Mouse (Mus musculus) cerebellum, adult 8-10 months (tissue): ENCODE results near the gene Apol7c.
"Not testable (repeated sequence)": the region's sequence is repeated elsewhere in the genome, so short reads cannot be mapped to it uniquely, and the experiment has no call there.

Source experiments
- DNase-seq: peaks from one replicate; pipeline ENCODE4 v3.0.0; 2022

Gene Apol7c

GRCm38 (mm10) chr15:77533216-77533615 is at the start of gene Apol7c:
TSS of gene Apol7c (minus strand) at chr15:77533316.
- no peak for DNase-seq

GRCm38 (mm10) chr15:77581681-77582080 is 48.6 kb upstream of the Apol7c start:
- no peak for DNase-seq

- DNase-seq, result no peak
Measured at GRCm38 (mm10) chr15:77579311-77579710, 46.2 kb upstream of the Apol7c start.

GRCm38 (mm10) chr15:77578801-77579200 is 45.7 kb upstream of the Apol7c start:
- no peak for DNase-seq

DNA sequence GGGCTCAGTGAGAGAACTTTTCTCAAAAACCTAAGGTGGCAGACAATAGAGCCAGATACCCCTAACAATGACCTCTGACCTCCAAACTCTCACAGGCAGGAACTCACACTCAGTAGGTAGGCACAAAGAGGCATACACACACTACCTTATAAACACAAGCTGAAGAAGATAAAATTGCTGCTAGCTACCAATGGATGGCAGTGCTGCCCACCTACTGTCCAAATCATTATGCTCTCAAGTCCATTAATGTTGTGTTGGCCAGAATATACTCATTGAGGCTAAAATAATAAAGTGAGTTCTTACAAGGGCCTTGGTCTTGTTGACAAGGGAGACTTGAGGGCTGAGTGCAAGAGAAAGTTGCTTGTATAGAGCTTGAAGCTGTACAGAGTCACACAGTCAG is 30.1 kb upstream of the Apol7c start:
- DNase-seq, result no peak

DNA sequence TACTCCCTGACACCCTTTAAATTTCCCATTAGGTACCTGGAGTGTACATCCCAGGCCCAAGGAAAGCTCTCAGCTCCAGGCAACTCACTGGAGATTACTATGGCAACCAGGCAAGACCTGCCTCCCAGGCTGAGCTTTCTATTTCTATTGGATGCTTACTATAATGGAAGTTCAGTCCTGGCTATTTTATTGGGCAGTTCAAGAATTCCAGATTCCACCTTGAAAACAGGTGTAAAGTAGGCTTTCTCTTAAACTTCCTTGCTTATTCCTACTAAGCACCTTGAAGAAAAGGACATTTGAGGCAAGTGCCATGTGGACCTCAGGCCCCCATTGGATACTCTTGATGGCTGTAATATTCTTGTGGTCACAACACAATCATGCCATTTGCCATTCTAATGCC is 28.7 kb upstream of the Apol7c start, which contains the start of gene 1700025B11Rik:
Gene 1700025B11Rik, minus strand, starts transcription at position 101 of the 400 bp plus-strand sequence.
- no peak for DNase-seq

- DNase-seq, result not testable (repeated sequence)
Measured at GRCm38 (mm10) chr15:77539221-77539620, 6.1 kb upstream of the Apol7c start.

DNA sequence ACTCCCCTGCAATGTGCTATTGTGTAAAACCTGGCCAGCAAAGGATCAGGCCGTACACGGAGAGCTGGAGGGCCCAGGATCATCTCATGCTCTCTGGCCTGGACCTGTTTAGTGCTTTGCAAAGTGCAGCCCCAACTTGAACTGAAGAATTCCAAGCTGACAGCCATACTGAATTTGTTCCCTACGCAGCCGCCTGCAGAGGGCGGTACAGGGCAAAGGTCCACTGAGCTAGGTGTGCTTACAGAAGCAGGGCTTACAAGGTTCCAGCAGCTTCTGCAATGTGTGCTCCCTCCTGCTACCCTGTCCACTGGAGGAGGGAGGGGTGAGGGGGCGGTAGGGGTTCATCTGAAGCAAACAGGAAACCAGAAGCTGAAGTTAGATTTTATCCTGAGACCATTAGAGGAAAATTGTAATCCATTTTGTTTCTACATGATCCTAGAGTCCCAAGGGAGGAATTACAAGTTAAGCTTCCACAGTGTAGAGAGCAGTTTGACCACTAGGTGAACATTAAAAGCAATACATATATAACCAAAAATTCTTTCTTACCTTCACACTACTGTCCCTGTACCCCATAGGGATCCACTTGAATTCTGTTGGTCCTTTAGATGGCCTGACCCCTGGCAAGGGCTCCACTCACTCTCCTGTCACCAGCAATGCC is 9.8 kb downstream of the Apol7c start:
- peak; percentile 16 for DNase-seq

DNA sequence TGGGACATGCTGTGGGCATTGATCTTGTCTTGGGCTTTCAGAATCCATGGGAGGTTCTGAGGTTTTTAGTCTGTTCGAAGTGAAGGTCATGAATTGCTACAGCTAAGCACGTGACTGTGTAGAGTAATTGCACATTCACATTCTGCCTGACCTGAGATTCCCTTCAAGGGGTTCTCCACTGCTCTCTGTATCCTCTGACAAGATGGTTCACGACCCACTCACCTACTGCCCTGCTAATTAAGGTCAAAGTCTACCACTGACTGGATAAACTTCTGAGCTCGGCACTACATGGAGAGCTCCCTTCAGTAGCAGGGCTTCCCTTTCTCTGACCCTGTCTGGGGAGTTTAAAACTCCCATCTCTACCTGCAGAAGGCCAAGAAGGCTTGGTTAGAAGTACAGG is 12.5 kb downstream of the Apol7c start:
- not testable (repeated sequence) for DNase-seq

DNA sequence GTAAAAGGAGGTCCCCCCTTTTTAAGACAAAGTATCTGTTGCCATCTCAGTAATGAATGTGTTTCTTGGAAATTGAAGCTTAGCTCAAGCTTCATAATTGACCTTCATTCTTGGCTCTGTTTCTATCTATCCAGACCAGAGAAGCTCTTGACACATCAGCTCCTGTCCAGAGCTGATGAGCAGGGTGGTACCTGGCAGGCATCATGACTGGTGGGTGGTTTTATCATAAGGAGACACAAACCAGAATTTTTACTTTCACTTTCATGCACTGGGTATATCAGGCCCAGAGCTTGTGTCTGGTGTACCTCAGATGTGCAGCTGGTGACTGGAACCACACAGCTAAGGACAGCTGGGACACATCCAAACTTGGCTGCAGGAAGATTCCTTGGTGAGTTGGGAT is 25.1 kb downstream of the Apol7c start, which contains the start of gene Apol11a:
Gene Apol11a, plus strand, starts transcription at position 306 of the 400 bp plus-strand sequence.
- not testable (repeated sequence) for DNase-seq

- not testable (repeated sequence) for DNase-seq
Measured at GRCm38 (mm10) chr15:77494694-77495093, 38.4 kb downstream of the Apol7c start.

DNA sequence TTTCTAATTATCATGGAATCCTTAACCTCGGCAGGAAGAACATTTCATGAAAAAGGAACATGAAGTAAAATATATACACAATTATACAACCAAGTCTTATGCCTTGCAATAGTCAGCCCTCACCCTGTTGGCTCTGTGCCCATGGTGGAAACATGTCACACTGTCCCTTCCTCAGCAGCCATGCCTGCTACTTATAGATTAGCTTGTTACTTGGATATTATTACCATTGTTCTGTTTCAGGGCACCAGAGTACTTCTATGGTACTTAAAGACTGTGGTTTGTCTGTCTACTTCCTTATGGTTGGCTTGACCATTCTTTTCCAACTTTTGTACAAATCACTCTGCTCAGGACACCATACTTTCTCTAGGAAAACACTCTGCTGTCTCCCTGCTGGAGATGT is 39.9 kb downstream of the Apol7c start:
- not testable (repeated sequence) for DNase-seq

DNA sequence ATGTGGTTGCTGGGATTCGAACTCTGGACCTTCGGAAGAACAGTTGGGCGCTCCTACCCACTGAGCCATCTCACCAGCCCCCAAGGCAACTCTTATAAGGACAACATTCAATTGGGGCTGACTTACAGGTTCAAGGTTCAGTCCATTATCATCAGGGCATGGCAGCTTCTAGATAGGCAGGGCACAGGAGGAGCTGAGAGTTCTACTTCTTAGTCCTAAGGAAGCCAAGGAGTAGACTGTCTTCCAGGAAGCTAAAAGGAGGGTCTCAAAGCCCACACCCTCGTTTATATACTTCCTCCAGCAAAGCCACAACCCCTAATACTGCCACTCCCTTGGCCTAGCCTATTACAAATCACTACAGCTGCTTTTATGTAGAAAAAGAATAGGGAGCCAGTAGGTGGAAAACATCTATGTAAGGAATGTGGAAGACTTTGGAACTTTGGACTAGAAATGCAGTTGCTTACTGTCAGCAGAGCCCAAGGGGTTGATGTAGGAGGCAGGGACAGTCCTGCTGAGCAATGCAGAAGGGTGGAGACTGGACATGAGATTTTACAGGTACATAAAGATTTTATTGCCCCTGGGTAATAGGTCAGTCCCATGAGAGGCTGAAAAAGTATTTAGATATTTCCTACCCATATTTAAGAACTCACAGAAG is 50.8 kb downstream of the Apol7c start:
- DNase-seq, result no peak

GRCm38 (mm10) chr15:77476693-77477092 is 56.4 kb downstream of the Apol7c start, which contains the start of gene Apol10a:
TSS of gene Apol10a (plus strand) at chr15:77477047.
- not testable (repeated sequence) for DNase-seq
